Mouse (Mus musculus): Measurements from ENCODE around the gene Gm20662.

Gene Gm20662

DNA sequence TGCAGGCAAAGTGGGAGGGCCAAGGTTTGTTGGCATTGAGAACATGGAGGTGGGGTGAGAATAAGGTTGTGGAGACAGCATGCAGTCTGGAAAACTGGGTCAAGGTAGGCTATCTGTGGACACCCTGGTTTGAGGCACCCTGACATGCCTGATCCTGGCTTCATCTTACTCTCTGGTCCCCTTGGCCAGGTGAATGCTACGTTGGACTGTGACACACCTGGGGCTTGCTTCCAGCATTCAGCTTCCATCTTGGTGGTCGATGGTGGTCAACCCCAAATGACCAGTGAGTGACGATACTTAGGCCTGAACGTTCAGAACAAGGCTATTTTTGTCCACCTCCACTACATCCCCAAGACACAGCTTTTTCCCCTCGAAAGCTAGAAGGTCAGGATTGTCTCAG is at the start of gene Gm20662:
TSS of gene Gm20662 (plus strand) at position 301 of the 400 bp plus-strand sequence.
- in situ Hi-C loops (cut with MboI, MseI), result no loop called here

DNA sequence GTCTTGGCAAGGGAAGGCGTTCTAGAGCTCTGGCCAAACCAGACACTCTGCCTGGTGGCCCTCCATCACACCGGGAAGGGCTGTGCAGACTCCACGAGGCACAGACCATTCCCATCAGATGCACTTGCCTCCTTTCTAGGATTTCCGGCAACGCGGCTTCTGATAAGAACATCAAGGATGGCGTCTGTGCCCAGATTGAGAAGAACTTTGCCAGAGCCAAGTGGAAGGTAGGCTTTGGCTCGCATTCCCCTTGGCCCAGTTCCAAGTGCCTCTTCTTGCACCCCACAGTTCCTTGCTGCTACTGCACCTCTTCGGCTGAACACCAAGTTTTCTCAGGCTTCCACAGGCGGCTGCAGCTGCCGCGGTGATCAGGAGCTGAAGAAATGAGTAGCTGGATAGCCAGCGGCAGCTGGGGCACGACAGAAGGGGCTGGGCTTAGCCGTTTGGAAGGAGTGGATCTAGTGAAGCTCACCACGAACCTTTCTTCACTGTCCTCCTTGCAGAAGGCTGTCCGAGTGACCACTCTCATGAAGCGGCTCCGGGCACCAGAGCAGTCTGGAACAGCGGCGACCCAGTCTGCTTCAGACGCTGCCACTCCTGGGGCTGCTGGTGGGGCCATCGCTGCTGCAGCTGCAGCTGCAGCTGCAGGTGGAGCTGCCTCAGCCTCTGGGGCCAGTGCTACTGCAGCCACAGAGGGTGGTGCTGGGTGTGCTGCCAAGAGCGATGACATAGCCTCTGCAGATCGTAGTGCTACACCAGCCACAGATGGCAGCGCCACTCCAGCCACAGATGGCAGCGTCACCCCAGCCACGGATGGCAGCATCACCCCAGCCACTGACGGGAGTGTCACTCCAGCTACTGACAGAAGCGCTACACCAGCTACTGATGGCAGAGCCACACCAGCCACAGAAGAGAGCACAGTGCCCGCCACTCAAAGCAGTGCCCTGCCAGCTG is 48.6 kb upstream of the Gm20662 start:
- in situ Hi-C loops (cut with MboI, MseI), result no loop called here

DNA sequence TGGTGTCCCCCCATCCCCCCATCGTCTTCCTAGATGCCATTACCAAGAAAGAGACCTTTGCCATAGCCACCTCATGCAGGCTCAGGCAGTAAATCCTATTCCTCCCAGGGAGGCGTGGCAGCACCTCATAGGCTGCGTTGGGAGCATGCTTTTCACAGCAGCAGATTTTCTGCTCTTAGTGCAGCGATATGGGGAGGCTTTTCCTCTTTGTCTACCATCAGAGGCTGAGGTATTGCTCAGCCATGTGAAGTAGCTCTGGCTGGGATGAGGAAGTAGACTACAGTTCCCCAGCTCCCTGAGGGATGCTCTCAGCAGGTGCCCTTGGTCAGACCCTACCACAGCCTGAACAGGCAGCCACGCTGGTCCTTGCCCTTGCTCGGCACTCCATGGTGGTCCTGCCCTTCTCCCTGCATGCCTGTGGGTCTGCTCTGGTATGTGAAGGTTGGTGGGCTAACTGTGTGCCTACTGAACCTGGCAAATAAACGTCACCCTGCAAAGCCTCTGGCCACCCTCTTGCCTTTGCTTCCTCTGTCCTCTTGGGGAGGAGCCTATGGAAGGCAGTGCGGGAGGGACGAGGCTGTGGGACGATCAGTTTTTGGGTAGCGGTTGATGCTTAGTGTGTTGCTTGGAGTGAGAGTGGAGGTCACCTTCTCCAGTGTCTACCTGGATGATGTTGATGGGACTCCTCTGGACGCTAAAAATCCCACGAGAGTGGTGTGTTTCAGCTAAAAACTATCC is 46.8 kb upstream of the Gm20662 start:
- in situ Hi-C loops (cut with MboI, MseI), result no loop called here

GRCm38 (mm10) chr9:107949922-107950235 is 46.3 kb upstream of the Gm20662 start, which contains the start of gene Traip:
TSS of gene Traip (plus strand) at chr9:107950136.
- in situ Hi-C loops (cut with MboI, MseI), result no loop called here

GRCm38 (mm10) chr9:107950460-107951355 is 45.4 kb upstream of the Gm20662 start:
- in situ Hi-C loops (cut with MboI, MseI), result no loop called here

- in situ Hi-C loops (cut with MboI, MseI), result no loop called here
Measured at GRCm38 (mm10) chr9:107955613-107956289, 40.4 kb upstream of the Gm20662 start.

DNA sequence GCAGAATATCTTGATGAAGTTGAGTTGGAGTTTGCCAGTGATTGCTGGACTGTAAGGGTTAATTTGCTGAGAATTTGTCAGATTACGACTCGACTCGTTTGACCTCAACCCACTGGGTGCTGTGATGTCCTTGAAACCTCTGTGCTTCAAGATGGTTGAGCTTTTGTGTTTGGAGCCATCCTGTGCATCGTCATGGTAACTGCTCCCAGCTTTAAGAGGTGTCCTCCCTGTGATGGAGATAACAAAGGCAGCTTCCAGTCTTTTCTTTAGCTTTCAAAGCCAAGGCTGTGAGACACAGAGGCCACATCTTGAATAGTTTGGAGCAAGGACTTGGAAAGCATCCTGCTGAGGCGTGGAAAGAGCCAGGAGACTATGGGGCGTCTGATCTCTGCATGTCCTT is 39.0 kb upstream of the Gm20662 start:
- in situ Hi-C loops (cut with MboI, MseI), result no loop called here

- in situ Hi-C loops (cut with MboI, MseI), result loop anchor here (5.0 to 10.0 kb wide), 2 partner anchors 105 to 107 kb away; no protein-coding TSS in a partner anchor
Measured at GRCm38 (mm10) chr9:107959896-107960295, 36.3 kb upstream of the Gm20662 start.

DNA sequence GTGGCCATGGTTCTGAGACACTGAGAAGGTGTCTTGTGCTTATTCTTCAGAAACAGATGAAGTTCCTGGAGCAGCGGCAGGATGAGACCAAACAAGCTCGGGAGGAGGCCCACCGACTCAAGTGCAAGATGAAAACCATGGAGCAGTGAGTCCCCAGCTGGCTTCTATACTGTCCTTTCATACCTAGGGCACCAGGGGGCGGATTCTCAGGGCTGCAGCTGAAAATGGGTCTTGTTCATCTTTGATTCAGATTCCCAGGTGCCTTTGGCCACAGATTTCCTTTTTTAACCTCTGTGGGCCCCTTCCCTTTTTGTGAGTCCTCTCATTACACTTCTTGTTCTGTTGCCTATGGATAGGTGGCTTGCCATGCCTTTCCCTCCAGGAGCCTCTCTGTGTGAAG is 35.2 kb upstream of the Gm20662 start:
- in situ Hi-C loops (cut with MboI, MseI), result loop anchor here (5.0 to 10.0 kb wide), 2 partner anchors 104 to 106 kb away; no protein-coding TSS in a partner anchor

DNA sequence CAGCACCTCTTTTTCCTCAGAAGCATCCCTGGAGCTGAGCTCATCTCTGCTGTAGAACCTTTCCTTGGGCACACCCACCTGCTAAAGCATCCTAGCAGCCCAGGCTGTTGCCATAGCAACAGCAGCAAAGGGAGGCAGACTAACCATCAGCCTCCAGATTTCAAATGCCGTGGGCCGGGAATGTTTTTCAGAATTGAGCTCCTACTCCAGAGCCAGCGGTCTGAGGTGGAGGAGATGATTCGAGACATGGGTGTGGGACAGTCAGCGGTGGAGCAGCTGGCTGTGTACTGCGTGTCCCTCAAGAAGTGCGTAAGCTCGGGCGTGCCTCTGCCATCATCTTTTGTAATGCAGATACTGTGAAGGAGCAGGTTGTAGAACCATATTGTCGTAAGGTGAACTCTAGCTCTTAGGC is 34.8 kb upstream of the Gm20662 start:
- in situ Hi-C loops (cut with MboI, MseI), result loop anchor here (5.0 to 10.0 kb wide), 2 partner anchors 103 to 106 kb away; no protein-coding TSS in a partner anchor

DNA sequence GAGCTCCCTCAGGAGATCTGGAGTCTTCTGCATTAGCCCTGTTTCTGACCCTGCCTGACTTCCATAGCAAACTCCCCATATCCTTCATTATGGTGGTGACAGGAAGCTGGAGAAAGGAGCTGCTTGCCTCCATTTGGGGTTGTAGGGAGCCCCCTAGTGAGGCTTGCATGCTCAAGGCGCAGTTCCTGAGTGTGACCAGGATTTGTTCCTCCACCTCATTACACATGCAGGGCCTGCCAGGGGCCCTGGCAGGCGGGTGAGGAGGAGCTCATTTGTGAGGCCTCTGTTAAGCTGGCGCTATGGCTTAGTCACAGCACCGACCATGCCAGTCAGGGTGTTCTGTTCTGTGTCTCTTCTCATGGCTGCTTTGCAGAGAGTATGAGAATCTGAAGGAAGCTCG is 34.3 kb upstream of the Gm20662 start:
- in situ Hi-C loops (cut with MboI, MseI), result loop anchor here (5.0 to 10.0 kb wide), 2 partner anchors 103 to 105 kb away; no protein-coding TSS in a partner anchor

GRCm38 (mm10) chr9:107962916-107963315 is 33.2 kb upstream of the Gm20662 start:
- in situ Hi-C loops (cut with MboI, MseI), result loop anchor here (5.0 to 10.0 kb wide), 2 partner anchors 102 to 104 kb away; no protein-coding TSS in a partner anchor

GRCm38 (mm10) chr9:107963700-107964099 is 32.4 kb upstream of the Gm20662 start:
- in situ Hi-C loops (cut with MboI, MseI), result loop anchor here (5.0 to 10.0 kb wide), 2 partner anchors 101 to 104 kb away; no protein-coding TSS in a partner anchor

DNA sequence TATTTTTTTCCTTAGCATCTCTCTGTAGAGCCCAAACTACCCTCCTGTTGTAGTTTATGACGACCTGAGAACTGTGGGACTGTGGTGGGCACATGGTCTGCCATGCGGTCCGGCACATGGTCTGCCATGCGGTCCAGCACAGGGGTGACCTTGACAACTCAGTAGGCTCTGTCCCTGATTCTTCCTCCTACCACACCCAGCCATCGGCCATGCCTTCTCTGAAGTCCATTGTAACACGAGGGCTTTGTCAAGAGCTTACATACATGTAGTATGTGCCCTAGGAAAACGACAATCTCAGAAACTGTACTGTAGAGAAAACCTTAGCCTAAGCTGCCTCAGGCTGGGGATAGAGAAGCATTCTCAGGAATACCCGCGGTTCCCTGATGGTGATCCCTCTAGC is 31.5 kb upstream of the Gm20662 start:
- in situ Hi-C loops (cut with MboI, MseI), result loop anchor here (5.0 to 10.0 kb wide), 2 partner anchors 100 to 103 kb away; no protein-coding TSS in a partner anchor

DNA sequence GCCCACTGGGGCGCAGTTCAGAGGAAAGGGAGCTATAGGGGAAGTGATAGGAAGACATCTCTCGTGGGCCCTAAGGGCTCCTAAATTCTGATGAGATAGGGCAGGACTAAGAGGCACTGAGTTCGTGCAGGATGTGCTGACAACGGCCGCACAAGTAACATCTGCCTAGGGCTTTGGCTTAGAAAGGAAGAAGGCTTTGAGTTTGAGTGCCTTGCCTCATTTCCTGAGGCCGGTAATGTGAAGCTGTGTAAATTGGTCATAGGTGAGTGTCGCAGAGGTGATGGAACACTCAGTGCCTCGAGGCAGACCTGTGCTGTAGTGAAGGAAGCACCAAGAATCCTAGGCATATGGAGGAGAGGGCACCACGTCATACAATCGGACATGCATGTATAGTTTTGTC is 29.5 kb upstream of the Gm20662 start:
- in situ Hi-C loops (cut with MboI, MseI), result loop anchor here in 1 of 2 experiments (10.0 kb wide), 1 partner anchor 98 kb away; no protein-coding TSS in a partner anchor

DNA sequence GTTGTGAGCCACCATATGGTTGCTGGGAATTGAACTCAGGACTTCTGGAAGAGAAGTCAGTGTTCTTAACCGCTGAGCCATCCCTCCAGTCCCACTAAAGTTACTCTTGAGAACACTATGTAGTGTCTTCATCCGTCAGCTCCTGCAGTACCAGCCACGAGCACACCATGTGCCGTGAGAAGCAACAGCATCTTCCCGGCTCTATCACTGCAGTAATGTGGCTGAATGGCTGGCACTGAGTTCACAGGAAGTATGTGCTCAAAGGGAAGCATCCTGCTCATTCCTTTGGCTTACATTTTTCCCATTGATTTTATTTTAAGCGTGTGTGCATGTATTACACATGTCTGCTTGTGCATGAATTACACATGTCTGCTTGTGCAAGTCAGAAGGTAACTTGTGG is 28.7 kb upstream of the Gm20662 start:
- in situ Hi-C loops (cut with MboI, MseI), result loop anchor here in 1 of 2 experiments (10.0 kb wide), 1 partner anchor 97 kb away; no protein-coding TSS in a partner anchor

DNA sequence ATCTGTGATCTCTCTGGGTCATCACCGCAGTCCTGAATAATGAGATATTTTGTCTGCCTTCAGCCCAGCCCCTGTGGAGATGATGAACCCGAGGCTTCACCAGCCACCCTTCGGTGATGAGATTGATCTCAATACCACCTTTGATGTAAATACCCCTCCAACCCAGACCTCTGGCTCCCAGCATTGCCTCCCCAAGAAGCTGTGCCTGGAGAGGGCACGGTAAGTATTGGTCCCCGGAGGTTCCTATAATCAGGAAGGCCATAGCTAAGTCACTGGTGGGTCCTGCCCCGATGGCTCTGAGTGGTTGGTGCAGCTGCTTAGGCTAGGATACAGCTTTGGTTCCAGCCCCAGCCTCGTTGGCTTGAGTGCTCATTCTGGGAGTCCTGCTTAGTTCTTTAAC is 27.6 kb upstream of the Gm20662 start:
- in situ Hi-C loops (cut with MboI, MseI), result loop anchor here in 1 of 2 experiments (10.0 kb wide), 1 partner anchor 96 kb away; no protein-coding TSS in a partner anchor

DNA sequence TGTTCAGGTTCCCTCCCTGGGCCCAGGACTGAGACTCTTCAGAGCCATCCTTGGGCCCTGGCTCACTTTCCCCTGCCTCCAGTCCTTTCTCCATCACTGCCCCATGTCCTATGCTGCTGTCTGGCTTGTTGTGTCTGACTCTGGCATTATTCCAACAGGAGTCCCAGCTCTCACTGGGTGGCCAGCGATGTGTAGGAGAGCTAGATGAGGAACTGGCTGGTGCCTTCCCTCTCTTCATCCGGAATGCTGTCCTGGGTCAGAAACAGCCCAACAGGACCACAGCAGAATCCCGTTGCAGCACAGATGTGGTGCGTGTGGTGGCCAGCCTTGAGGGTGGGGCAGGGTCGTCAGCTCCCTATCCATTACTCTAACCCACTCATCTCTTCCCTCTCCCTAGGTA is 25.8 kb upstream of the Gm20662 start:
- in situ Hi-C loops (cut with MboI, MseI), result loop anchor here in 1 of 2 experiments (10.0 kb wide), 1 partner anchor 1496 kb away; the partner anchor contains the start of genes Parp3 and Rrp9

GRCm38 (mm10) chr9:107971690-107972541 is 24.2 kb upstream of the Gm20662 start:
- in situ Hi-C loops (cut with MboI, MseI), result loop anchor here in 1 of 2 experiments (10.0 kb wide), 1 partner anchor 1497 kb away; the partner anchor contains the start of genes Parp3 and Rrp9
